Mouse (Mus musculus): ENCODE results near the gene Itga2b. TPM values are rescaled to one million over a fixed set of nuclear protein-coding genes. Genes with fewer than 3 reads are reported as not detected.

The Itga2b gene
- 9.1 and 9.5 TPM in 2 replicates for polyA plus RNA-seq (2015; fragmentation: Nextera tagmentation; extraction: Ambion mirVana)

DNA sequence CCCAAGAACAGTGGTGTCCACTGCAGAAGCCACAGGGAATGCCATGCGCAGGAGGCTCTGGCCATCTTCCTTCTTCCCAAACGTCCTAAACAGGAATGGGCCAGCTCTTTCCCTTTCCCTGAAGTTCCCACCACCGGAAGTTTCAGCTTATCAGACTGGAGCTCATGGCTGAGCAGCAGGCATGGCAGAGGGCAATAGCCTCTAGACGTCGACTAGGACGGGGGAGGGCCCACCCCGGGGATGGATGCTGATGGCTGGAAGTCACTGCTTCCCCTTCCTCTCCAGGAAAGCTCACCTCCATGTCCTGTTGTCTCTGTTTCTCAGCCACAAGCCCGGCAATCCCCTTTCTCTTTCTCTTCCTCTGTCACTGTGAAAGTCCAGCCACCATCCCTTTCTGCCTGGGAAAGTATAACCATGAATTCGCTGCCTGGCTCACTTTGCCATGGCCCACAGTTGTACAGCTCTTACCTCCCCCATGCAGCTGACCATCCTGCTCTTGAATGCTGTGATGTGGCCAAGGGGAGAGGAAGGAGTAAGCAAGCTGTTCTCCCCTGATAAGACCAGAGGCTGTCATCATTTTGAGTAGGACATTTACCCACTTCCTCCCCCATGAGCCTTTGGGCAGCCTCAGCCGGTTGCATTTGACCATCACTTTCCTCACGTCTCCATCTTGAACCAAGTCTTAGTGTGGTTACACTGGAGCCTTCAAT, at the start of gene Itga2b:
Gene Itga2b (minus strand): TSS at position 475 of the 710 bp plus-strand sequence.
- no peak within 1 kb of the TSS for H3K9ac ChIP-seq
- H3K27me3 ChIP-seq = no peaks in the 10 kb centered on the region
- H3K27ac ChIP-seq (replicated peaks) = no peak within 1 kb of the TSS
- peaks cover under 1% of the 10 kb centered on the region; the same call in 1 of the 2 replicates for H3K36me3 ChIP-seq
- no peaks in the 10 kb centered on the region for H3K9me3 ChIP-seq (replicated peaks)
- H3K4me3 ChIP-seq (replicated peaks) = no peak within 1 kb of the TSS
- no peak within 1 kb of the TSS for H3K4me2 ChIP-seq (replicated peaks)
- 70% methylated on average over 11 of the region's 11 CpGs for WGBS
- H3K4me1 ChIP-seq = peaks cover 23% of the 10 kb centered on the region
- ATAC-seq (ENCODE audit: insufficient number of reproducible peaks, low FRiP score, low TSS enrichment, low read depth) = no peak

- ATAC-seq (ENCODE audit: insufficient number of reproducible peaks, low FRiP score, low TSS enrichment, low read depth) = no peak
- no peak overlapping the region for H3K4me3 ChIP-seq (replicated peaks)
- 100% methylated on average over 1 of the region's 1 CpGs for WGBS
- no peak overlapping the region for H3K27ac ChIP-seq (replicated peaks)
- H3K27me3 ChIP-seq = no peaks in the 10 kb centered on the region
- H3K9ac ChIP-seq = no peak overlapping the region
- H3K4me1 ChIP-seq = no peaks in the 10 kb centered on the region
- peaks cover 8% of the 10 kb centered on the region for H3K36me3 ChIP-seq
- H3K9me3 ChIP-seq (replicated peaks) = no peaks in the 10 kb centered on the region
- no peak overlapping the region for H3K4me2 ChIP-seq (replicated peaks)
Measured at GRCm38 (mm10) chr11:102514793-102515424, 45.0 kb upstream of the Itga2b start.

- no peaks in the 10 kb centered on the region for H3K27me3 ChIP-seq
- no peak overlapping the region for H3K27ac ChIP-seq (replicated peaks)
- no peaks in the 10 kb centered on the region for H3K4me1 ChIP-seq
- no peak overlapping the region for H3K9ac ChIP-seq
- ATAC-seq (ENCODE audit: insufficient number of reproducible peaks, low FRiP score, low TSS enrichment, low read depth) = no peak
- no peak overlapping the region for H3K4me3 ChIP-seq (replicated peaks)
- peaks cover 13% of the 10 kb centered on the region; the same call in 1 of the 2 replicates for H3K36me3 ChIP-seq
- 71% methylated on average over 6 of the region's 6 CpGs for WGBS
- no peaks in the 10 kb centered on the region for H3K9me3 ChIP-seq (replicated peaks)
- no peak overlapping the region for H3K4me2 ChIP-seq (replicated peaks)
Measured at GRCm38 (mm10) chr11:102510226-102510625, 40.3 kb upstream of the Itga2b start.

- Histone ChIP-seq H3K36me3 (peaks cover 61% of the 10 kb centered on the region), H3K27me3 (no peaks in the 10 kb centered on the region), H3K9me3 (replicated peaks) (no peaks in the 10 kb centered on the region), H3K27ac (replicated peaks) (no peak overlapping the region), H3K4me2 (replicated peaks) (no peak overlapping the region), H3K4me1 (no peaks in the 10 kb centered on the region), H3K9ac (no peak overlapping the region), H3K4me3 (replicated peaks) (no peak overlapping the region)
- WGBS = 69% methylated on average over 2 of the region's 2 CpGs
- ATAC-seq (ENCODE audit: insufficient number of reproducible peaks, low FRiP score, low TSS enrichment, low read depth) = no peak
Measured at GRCm38 (mm10) chr11:102496732-102497131, 26.8 kb upstream of the Itga2b start.

DNA sequence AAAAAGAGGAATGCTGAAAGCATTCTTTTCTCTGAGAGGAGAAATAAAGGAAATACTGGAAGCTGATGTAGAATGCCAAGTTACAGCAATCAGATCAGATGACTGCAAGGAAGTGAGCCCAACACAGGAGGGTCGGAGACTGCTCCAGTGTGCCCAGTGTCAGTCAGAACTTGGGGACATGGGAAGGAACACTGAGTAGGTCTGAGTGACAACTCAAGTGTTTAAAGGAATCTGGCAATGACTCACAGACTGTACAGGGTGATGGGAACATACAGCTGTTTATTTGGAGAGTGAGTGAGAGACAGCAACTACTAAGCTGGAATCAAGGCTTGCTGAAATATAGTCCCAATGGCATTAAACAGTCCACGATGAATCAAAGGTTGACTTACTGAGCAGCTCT, 26.3 kb upstream of the Itga2b start:
- Histone ChIP-seq H3K4me1 (no peaks in the 10 kb centered on the region), H3K27me3 (no peaks in the 10 kb centered on the region), H3K9me3 (replicated peaks) (no peaks in the 10 kb centered on the region), H3K36me3 (peaks cover 63% of the 10 kb centered on the region), H3K4me3 (replicated peaks) (no peak overlapping the region), H3K4me2 (replicated peaks) (no peak overlapping the region), H3K27ac (replicated peaks) (no peak overlapping the region), H3K9ac (no peak overlapping the region)
- no peak for ATAC-seq (ENCODE audit: insufficient number of reproducible peaks, low FRiP score, low TSS enrichment, low read depth)
- 83% methylated on average over 2 of the region's 2 CpGs for WGBS

DNA sequence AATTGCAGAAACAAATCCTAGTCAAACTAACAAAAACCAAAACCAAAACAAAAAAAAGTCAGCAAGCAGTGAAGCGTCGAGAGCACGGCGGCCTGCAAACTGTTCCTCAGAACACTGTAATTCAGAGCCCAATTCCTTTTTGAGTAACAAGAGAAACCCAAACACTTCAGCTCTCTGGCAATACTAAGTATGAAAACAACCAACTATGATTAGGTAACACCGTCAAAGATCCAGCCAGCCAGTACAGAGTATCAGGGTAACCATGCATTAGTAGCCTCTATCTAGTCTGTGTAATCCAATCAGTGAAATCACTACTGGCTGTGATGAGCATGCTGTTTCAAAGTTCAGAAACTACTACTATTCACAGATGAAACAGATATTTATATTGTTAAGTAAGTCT, 25.8 kb upstream of the Itga2b start:
- Histone ChIP-seq H3K27me3 (no peaks in the 10 kb centered on the region), H3K4me1 (no peaks in the 10 kb centered on the region), H3K4me3 (replicated peaks) (no peak overlapping the region), H3K27ac (replicated peaks) (no peak overlapping the region), H3K36me3 (peaks cover 60% of the 10 kb centered on the region), H3K9me3 (replicated peaks) (no peaks in the 10 kb centered on the region), H3K9ac (no peak overlapping the region), H3K4me2 (replicated peaks) (no peak overlapping the region)
- 91% methylated on average over 5 of the region's 5 CpGs for WGBS
- no peak for ATAC-seq (ENCODE audit: insufficient number of reproducible peaks, low FRiP score, low TSS enrichment, low read depth)

DNA sequence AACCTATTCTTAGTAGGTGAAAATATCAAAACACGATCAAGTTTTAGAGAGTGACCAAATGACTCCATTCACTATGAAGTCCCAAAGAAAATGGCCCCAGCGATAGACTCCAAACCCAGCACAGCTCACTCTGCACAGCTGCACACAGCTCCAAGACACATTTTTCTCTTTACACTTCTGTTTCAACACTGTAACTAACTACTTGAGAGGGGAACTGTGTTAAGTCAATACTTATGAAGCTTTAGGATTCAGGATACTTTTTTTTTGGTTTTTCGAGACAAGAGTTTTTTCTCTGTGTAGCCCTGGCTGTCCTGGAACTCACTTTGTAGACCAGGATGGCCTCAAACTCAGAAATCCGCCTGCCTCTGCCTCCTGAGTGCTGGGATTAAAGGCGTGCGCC, 25.2 kb upstream of the Itga2b start:
- no peaks in the 10 kb centered on the region for H3K27me3 ChIP-seq
- H3K4me3 ChIP-seq (replicated peaks) = no peak overlapping the region
- 97% methylated on average over 6 of the region's 6 CpGs for WGBS
- peaks cover 56% of the 10 kb centered on the region for H3K36me3 ChIP-seq
- no peak overlapping the region for H3K9ac ChIP-seq
- H3K9me3 ChIP-seq (replicated peaks) = no peaks in the 10 kb centered on the region
- H3K4me2 ChIP-seq (replicated peaks) = no peak overlapping the region
- ATAC-seq (ENCODE audit: insufficient number of reproducible peaks, low FRiP score, low TSS enrichment, low read depth) = no peak
- H3K4me1 ChIP-seq = no peaks in the 10 kb centered on the region
- H3K27ac ChIP-seq (replicated peaks) = no peak overlapping the region

GRCm38 (mm10) chr11:102494063-102494650, 24.2 kb upstream of the Itga2b start:
- no peak overlapping the region for H3K4me2 ChIP-seq (replicated peaks)
- H3K4me1 ChIP-seq = no peaks in the 10 kb centered on the region
- H3K4me3 ChIP-seq (replicated peaks) = no peak overlapping the region
- no peak overlapping the region for H3K9ac ChIP-seq
- no peaks in the 10 kb centered on the region for H3K9me3 ChIP-seq (replicated peaks)
- no peaks in the 10 kb centered on the region for H3K27me3 ChIP-seq
- peaks cover 48% of the 10 kb centered on the region for H3K36me3 ChIP-seq
- no peak for ATAC-seq (ENCODE audit: insufficient number of reproducible peaks, low FRiP score, low TSS enrichment, low read depth)
- no peak overlapping the region for H3K27ac ChIP-seq (replicated peaks)
- WGBS = 89% methylated on average over 7 of the region's 7 CpGs

DNA sequence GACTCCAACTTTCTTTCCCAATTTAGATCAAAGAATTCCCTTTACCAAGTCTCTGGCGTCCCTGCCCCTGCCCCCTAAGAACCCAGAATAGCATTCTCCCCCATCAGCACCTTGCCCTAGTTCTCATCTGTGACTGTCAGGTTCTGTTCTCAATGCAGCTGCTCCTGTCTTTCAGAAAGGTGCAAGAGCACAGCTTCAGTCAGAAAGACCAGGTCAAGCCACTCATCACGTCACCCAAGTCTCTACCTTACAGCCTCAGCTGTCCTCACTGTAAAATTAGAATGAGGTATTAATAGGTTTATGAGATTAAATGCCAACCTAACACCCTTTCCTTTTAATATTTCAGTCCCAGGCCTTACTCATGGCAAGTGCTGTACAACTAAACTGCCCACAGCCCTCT, 23.3 kb upstream of the Itga2b start:
- H3K27me3 ChIP-seq = no peaks in the 10 kb centered on the region
- no peaks in the 10 kb centered on the region for H3K4me1 ChIP-seq
- no peak overlapping the region for H3K9ac ChIP-seq
- WGBS = 82% methylated on average over 2 of the region's 2 CpGs
- H3K36me3 ChIP-seq = peaks cover 43% of the 10 kb centered on the region
- H3K4me2 ChIP-seq (replicated peaks) = no peak overlapping the region
- no peak overlapping the region for H3K27ac ChIP-seq (replicated peaks)
- no peak for ATAC-seq (ENCODE audit: insufficient number of reproducible peaks, low FRiP score, low TSS enrichment, low read depth)
- H3K4me3 ChIP-seq (replicated peaks) = no peak overlapping the region
- no peaks in the 10 kb centered on the region for H3K9me3 ChIP-seq (replicated peaks)

DNA sequence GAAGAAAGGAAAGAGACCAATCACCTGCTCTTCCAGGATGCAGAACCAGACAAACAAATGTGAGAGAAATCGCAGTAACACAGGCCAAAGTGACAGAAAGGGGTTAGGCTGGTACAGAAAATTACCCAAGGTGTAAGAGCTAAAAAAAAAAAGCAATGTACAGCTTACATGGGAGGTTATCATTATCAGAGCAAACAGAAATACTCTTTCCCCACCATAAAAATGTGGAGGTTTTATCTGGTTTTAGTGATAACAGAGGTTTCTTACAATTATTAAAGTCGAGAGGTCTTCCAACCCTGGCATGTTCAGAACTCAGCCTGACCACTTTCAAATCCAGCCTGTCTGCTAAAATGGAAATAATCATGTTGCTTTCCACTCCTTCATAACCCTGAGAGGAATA, 18.0 kb upstream of the Itga2b start:
- H3K4me2 ChIP-seq (replicated peaks) = no peak overlapping the region
- no peak overlapping the region for H3K4me3 ChIP-seq (replicated peaks)
- no peak for ATAC-seq (ENCODE audit: insufficient number of reproducible peaks, low FRiP score, low TSS enrichment, low read depth)
- H3K9me3 ChIP-seq (replicated peaks) = no peaks in the 10 kb centered on the region
- 92% methylated on average over 2 of the region's 2 CpGs for WGBS
- no peaks in the 10 kb centered on the region for H3K27me3 ChIP-seq
- peaks cover 53% of the 10 kb centered on the region for H3K36me3 ChIP-seq
- H3K9ac ChIP-seq = no peak overlapping the region
- no peaks in the 10 kb centered on the region for H3K4me1 ChIP-seq
- no peak overlapping the region for H3K27ac ChIP-seq (replicated peaks)

DNA sequence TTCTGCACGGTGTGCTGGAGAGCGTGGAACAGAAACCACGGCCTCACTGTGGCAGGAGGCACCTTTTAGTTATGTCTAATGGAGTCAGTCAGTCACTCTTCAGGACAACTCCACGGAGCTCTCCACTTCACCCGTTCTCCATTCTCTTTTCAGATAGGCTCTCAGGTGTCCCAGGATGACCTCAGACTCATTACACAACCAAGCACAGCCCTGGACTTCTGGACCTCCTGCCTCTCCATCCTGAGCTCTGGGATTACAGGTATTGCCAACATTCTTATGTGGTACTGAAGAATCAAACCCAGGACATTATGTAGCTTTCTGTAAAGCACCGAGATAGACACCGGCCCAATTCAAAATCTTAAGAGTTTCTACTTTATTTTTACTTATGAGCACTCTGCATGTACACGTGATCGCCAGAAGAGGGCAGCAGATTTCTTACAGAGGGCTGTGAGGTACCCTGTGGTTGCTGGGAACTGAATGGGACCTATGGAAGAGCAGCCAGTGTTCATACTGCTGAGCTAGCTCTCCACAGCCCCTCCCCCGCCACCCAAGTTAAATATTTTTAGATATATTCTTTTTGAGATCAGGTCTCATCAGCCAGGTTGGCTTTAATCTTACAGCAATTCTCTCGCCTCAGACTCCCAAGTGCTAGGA, 16.9 kb upstream of the Itga2b start:
- WGBS = 71% methylated on average over 11 of the region's 11 CpGs
- Histone ChIP-seq H3K4me3 (replicated peaks) (no peak overlapping the region), H3K27ac (replicated peaks) (no peak overlapping the region), H3K9me3 (replicated peaks) (no peaks in the 10 kb centered on the region), H3K27me3 (no peaks in the 10 kb centered on the region), H3K36me3 (peaks cover 52% of the 10 kb centered on the region), H3K4me1 (no peaks in the 10 kb centered on the region), H3K4me2 (replicated peaks) (no peak overlapping the region), H3K9ac (no peak overlapping the region)
- no peak for ATAC-seq (ENCODE audit: insufficient number of reproducible peaks, low FRiP score, low TSS enrichment, low read depth)
